Mouse (Mus musculus) lung, postnatal 4 days (tissue): ENCODE results near the gene Sept11.
A peak's percentile ranks its signal among the peaks of the same experiment; 100 is the strongest.

Experiments used
- DNase-seq, 2 experiments: peaks; one replicate each; pipeline ENCODE4 v3.0.0; 2021

Gene Sept11

GRCm38 (mm10) chr5:93129953-93130352, 36.7 kb downstream of the Sept11 start:
- DNase-seq = peak in 1 of 2 experiments; percentile 55

- DNase-seq = no peak
These were observed 38.2 kb downstream of the Sept11 start for GRCm38 (mm10) chr5:93131401-93131800.

DNA sequence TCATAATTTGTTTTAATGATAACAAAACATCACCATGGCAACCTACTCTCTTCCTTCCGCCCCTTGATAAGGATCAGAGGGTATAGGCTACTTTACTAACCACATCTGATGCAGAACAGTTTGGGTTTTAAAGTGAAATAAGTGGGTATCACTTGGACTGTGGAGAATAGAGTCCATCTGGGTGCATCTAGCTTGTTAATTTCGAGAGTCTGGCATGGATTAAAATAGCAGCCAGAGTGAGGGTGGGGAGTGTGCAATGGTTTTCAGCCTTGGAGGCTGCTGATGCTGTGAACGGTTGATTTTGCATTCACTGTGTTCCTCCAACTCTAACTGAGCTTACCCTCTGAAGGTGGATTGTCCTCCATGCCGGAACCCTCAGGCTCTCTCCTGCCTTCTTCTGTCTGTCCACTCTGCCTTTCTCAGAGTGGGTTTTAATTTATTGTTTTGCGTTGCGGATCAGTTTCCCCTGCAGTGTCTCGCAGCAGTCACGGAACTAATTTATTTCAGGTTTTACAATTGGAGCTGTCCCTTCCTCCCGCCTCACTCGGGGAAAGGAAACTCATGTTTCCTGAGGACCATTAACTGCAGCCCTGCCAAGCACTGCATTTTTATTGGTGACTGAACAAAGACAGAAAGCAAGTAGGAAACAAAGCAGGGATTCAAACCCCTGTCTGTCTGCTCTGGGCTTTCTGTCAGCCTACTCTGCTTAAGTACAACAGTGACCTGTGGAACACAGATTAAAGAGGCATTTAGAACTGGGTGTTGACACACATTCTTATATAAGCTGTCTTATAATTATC, 40.4 kb downstream of the Sept11 start:
- no peak for DNase-seq

- no peak for DNase-seq
These were observed 42.3 kb downstream of the Sept11 start for GRCm38 (mm10) chr5:93135368-93136107.

DNA sequence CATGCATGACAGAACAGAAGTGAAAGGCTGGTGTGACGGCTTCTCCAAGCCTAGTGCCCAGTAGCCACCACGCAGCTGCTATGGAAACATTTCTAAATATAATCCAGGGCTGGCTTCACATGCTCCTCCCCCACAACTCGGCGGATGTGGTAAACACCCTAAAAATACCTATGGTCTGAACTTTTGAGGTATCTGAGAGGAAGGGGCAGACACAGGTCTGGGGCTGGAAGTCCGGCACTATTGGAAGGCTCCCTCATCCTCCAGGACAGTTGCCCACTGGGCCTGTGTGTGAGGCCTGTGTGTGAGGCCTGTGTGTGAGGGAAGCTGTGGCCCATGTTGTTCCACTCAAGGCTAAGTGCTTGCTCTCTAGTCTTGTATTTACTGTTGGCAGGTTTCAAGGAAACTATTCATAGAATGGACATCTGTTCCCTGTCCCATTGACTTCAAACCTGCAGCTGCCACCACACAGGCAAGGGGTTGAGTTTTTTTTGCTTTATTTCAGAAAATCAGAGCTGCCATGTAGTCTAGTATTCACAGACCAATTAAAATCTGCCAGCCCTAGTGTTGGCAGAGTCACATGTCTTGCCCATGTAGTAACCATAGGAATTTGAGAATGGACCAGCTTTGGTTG, 43.8 kb downstream of the Sept11 start:
- DNase-seq = peak; percentile 44 to 55

DNA sequence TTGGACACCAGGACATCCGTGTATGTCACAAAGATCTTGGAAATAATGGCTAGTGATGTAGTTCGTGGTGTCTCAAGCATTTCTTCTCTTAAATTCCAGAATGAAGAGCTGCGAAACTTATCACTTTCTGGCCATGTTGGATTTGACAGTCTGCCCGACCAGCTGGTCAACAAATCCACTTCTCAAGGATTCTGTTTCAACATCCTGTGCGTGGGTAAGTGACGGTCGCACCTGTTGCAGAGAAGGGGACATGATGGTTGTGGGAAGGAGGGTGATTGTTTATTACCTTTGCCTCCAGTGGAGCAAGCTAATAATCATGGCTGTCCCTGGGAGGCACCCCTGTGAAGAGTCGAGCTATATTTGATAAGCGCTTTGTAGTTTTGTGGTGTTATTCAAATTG, 46.1 kb downstream of the Sept11 start:
- no peak for DNase-seq

DNA sequence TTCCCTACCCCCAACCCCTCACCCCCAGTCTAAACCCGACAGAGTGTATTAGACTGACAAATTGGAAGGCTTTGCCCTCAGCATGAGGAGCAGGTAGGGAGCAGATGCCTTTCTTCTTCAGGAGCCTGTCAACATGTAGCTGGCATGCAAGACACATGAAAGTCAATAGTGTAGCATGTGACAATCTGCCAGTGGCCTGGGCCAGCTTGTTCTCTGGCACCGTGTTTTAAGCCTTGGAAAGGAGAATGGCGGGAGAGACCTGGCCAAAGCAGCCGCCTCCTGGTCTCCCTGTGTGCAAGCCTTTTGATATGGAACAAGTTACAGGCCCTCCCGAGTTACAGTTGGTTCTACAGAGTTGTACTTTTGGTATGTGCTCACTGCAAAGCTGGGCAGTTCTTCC, 47.5 kb downstream of the Sept11 start:
- no peak for DNase-seq

DNA sequence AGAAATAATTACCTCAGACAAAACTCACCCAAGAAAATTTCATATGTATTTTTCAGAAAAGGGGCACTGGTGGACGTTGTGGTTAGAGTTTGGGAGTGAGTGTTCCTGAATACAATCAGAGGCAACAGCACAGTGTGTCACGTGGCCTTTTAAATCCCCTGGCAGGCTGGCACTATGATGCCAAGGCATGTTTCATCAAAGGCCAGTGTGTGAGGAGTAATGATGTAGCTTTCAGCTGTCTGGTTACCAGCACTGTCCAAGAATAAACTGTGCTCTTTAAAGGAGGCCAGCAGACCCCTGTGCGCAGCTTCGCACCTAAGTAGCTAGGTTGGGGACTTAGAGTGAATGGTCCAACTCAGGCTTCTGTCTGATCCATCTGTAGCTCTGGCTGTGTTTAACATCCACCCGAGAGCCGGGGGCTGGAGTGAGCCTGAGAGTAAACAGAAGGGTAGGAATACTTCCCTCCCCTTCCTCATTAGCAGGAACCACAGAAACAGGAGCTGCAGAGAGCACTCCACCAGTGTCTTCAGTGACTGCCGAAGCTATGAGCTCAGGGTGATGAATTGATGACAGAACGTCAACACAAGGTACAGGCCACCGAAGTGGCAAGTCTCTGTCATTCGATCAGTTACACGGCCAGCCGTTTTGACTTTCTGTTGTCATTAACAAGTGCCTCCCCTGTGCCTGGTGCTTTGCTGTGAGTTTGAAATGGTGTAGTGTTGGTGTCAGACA, 50.3 kb downstream of the Sept11 start:
- no peak for DNase-seq

DNA sequence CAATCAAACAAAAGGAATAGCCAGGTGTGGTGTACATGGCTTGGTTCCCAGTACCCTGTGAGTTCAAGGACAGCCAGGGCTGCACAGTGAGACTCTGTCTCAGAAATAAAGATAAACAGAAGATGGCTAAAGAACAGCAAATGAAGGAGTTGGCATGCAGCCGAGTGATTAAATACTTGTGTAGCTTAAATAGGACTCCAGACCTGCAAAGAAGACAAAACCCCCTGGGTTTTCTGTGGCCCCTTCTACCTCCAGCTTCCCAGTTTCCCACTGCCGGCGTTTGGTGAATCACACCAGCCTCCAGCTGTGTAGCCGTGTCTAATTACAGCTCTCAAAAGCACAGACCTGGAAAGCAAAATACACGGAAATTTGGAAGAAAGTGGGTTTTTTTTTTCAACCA, 51.6 kb downstream of the Sept11 start:
- DNase-seq = no peak

GRCm38 (mm10) chr5:93145504-93145903, 52.3 kb downstream of the Sept11 start:
- no peak for DNase-seq

- DNase-seq = peak; percentile 33 to 50
These were observed 56.9 kb downstream of the Sept11 start for GRCm38 (mm10) chr5:93149969-93150777.

GRCm38 (mm10) chr5:93151985-93152384, 58.7 kb downstream of the Sept11 start:
- DNase-seq = no peak

GRCm38 (mm10) chr5:93152451-93152850, 59.2 kb downstream of the Sept11 start:
- DNase-seq = peak in 1 of 2 experiments; percentile 38

DNA sequence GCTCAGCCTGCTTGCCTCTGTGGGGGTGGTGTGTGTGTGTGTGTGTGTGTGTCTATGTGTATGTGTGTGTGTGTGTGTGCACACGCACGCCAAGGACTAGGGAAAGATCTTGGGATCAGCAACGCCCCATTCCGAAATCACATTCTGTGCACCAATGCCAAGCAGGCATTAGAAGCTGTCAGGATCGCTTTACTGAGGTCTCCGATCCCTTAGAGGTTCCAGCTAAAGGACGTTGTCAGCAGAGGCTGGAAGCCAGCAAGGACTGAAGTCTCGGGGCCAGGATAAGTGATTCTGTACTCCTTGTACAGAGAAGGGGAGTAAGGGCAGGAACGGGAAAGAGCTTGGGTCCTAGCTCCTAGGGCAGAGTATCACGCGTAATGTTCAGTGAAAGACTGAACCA, 61.2 kb downstream of the Sept11 start:
- DNase-seq = no peak

DNA sequence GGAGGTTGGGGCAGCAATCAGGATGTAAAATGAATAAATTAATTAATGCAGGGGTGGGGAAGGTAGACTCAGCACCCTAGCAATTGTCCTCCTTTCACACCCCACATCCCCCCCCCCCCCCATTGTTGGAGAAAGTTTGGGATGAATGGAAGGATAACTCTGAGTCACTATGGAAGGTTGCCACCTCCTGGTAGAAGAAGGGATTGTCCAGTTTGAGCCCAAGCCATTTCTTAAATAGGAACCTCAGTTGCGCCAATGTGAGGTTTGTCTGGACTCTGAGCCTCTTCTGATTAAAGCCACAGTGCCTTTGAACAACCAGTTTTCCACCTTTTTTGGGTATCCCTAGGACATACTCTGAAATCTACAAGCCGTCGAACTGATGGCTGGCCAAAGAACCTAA, 70.3 kb downstream of the Sept11 start:
- peak in 1 of 2 experiments; percentile 71 for DNase-seq

DNA sequence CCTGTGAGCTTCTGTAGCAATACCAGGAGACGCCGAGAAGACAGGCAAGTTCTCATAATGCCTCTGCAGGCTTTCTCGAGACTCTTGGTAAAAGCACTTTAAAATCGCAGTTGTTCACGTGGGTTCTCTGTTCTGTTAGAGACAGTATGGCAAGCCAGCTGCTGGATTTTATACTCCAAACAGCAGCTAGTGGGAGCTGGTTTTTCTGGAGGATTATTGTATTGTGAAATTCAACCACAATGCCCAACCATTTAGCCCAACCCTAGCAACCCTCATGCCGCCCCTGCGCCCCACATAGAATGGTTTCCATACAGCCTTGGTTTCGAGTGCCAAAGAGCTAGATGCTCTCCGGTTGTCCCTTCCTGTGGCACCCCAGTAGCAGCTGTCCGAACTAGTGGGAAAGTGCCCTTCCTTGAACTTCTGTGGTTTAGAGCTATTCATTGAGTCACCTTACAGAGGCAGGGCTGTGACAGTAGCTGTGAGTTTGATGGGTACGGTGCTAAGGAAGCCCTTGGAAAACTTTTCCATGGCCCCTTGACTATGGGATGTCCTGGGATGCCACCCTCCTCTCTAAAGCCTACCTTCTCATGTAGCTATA, 74.8 kb downstream of the Sept11 start:
- no peak for DNase-seq

GRCm38 (mm10) chr5:93168654-93169053, 75.4 kb downstream of the Sept11 start:
- DNase-seq = no peak

DNA sequence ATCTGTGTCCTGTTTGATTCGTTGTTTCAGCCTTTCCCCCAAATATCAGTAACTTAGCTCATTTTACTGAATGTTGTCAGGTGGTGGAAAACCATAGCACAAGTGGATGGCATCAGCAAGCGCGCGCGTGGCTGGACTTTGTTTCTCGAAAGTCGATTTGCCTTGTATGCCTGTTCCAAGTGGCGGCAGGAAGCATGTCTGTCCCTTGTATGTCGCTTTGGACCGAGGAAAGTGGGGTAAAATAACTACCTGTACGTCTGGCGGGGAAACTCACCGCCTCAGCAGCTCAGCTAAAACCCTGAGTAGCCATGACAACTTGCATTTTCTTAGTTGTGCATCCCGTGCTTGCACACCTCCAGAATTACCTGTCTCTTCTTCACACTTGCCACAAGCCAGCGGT, 78.2 kb downstream of the Sept11 start:
- DNase-seq = no peak

DNA sequence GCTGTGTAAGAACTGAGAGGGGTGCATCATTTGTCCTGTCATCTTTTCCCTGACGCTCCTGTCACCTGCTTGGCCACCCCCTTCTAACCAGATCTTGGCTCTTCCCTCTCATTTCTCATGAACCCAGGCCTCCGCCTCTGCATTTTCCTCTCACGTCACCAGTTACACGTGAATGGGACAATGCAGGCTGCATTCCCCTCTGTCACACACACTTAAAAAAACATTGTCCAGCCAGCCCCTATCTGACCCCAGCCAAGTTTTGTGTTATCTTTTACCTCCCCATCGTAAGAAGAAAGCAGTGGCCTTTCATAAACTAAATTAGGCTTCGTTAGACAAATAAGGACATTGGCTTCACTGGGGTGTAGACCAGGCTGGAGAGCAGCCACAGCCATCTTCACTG, 79.3 kb downstream of the Sept11 start:
- no peak for DNase-seq

- no peak for DNase-seq
These were observed 81.4 kb downstream of the Sept11 start for GRCm38 (mm10) chr5:93174675-93175074.

DNA sequence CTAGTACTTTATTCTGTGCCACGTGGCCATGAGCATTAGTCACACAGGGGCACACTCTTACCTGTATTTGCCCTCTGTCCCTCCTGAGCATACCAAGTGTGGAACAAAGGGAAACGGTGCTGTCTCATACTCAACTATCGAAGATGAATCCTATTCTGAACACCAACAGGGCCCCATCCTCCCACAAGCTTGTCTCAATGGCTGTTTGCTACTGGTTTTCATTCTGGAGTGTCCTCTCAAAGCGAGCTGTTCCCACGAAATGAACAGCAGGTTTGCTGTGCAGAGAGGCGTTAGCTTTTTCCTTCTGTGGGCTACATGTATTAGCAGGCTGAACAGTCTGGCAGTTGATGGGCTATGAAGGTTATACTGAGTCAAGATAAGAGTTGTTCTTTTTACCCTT, 85.4 kb downstream of the Sept11 start:
- DNase-seq = no peak

- DNase-seq = peak in 1 of 2 experiments; percentile 32
These were observed 87.0 kb downstream of the Sept11 start for GRCm38 (mm10) chr5:93180252-93180651.
